Mouse (Mus musculus): ENCODE measurements around the gene Gm49378. TPM values are rescaled to one million over a fixed set of nuclear protein-coding genes. Genes with fewer than 3 reads are reported as not detected.

The Gm49378 gene
- total RNA-seq (2014; fragmentation: Nextera tagmentation): 4.9 and 11.6 TPM in 2 replicates
- total RNA-seq (2017): 3.5 and 3.7 TPM in 2 replicates

DNA sequence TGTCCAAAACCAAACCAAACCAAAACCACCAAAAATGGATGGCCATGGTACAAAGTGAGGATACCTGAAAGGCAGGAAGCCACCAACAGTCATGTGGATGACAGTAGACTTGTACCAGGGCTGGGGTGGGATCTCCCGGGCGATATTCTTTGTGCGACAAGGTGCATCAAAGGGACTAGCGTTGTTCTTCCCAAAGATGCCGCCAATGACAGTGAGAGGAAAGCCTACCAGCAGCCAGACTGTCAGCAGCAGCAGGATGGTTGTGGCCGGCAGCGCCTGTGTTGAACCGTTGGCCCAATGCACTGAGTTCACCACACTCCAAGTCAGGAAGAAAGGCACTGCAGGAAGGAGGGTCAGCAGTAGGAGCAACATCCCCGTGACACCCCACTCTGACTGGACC is at the start of gene Gm49378:
Gm49378 (minus strand) TSS at position 101 of the 400 bp plus-strand sequence.
- ATAC-seq (replicated peaks; ENCODE audit: low FRiP score, low TSS enrichment, poor library complexity, severe bottlenecking): no peak

DNA sequence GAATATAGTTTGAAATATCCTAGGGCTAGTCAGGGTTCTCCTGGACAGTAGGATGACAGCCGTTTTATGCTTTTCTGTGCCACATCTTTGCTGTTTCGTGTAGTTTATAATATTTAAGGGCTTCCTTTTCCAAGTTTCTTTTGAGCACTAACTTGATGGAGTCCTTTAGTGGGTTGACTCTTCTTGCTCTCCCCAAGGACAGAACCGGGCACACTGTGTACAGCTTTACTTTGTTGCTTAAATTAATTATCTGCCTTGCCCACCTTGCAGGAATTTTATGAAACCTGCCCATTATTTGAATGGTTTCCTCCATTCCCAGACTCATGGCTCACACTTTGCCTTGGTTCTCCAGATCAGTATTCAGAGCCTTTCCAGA is 44.4 kb upstream of the Gm49378 start:
- ATAC-seq (replicated peaks; ENCODE audit: low FRiP score, low TSS enrichment, poor library complexity, severe bottlenecking): 0 out of 2 replicates have a peak, but pooled peaks have one; percentile 1

DNA sequence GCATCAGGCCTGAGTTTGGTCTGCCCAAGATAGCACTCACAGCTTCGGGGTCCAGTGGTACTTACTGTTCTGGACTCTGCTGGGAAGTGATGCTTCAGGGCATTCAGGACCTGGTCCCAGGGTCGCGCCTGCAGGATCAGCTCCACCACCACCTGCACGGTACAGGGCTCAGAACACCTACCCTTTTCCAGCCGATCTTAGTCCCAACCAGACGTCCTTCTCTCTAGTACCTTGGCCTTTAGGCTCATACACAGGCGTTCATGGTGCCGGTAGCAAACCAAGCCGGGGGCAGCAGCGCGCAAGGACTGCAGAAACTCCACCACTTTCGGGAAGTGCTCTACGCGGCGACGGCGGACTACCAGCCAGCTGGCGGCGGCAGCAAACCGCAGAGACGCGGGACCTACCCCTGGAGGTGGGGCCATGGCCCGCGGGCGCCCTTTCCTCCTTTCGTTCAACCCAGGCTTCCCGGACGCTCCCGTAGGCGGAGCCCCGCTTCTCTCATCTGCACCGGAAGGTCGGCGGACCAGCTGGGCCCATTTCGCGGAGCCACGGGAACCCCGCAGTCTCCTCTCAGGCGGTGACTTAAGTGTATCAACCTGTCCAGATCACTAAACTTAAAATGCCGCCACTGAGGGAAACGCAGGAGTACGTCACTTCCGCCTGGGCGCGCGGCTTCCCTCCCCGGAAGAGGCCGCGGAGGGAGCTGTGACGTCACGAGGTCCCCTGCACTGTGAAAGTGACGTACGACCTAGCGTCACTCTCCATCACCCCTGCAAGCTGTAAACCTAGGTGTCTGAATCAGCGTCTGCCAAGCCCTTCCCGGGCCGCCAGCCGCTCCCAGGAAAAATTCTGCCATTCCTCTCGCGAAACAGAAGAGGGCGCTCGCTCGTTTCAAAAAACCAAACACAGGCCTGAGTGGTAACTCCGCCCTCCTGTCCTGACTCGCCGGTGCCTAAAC is 43.7 kb upstream of the Gm49378 start, which contains the start of gene Tinf2:
Tinf2 (minus strand) TSS at position 661 of the 958 bp plus-strand sequence.
- peak; percentile 93 for ATAC-seq (replicated peaks; ENCODE audit: low FRiP score, low TSS enrichment, poor library complexity, severe bottlenecking)

DNA sequence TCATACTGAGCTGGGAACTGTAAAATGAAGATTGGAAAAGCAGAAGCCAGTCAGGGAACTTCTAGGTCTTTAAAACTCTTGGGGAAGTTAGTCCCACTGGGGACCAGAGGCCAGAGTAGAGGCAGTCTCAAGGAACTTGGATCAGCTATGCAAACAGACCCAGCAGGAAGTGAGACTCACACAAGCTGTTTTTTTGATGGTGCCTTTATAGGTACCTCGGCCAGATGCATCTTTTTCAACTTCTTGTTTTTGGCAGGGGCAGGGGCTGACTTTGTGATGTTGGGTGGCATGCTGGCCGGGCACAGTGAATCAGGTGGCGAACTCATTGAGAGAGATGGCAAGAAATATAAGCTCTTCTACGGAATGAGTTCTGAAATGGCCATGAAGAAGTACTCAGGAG is 39.9 kb upstream of the Gm49378 start:
- ATAC-seq (replicated peaks; ENCODE audit: low FRiP score, low TSS enrichment, poor library complexity, severe bottlenecking): no peak

DNA sequence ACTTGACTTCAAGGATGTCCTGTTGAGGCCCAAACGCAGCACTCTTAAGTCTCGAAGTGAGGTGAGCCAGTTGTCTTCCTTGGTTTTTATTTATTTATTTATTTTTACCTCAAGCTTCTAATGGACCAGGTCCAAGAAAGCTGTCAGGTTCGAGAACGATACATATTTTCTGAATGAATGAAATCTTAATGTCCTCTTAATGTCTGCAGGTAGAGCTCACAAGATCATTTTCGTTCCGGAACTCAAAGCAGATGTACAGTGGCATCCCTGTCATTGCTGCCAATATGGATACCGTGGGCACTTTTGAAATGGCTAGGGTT is 35.0 kb upstream of the Gm49378 start:
- ATAC-seq (replicated peaks; ENCODE audit: low FRiP score, low TSS enrichment, poor library complexity, severe bottlenecking): no peak

DNA sequence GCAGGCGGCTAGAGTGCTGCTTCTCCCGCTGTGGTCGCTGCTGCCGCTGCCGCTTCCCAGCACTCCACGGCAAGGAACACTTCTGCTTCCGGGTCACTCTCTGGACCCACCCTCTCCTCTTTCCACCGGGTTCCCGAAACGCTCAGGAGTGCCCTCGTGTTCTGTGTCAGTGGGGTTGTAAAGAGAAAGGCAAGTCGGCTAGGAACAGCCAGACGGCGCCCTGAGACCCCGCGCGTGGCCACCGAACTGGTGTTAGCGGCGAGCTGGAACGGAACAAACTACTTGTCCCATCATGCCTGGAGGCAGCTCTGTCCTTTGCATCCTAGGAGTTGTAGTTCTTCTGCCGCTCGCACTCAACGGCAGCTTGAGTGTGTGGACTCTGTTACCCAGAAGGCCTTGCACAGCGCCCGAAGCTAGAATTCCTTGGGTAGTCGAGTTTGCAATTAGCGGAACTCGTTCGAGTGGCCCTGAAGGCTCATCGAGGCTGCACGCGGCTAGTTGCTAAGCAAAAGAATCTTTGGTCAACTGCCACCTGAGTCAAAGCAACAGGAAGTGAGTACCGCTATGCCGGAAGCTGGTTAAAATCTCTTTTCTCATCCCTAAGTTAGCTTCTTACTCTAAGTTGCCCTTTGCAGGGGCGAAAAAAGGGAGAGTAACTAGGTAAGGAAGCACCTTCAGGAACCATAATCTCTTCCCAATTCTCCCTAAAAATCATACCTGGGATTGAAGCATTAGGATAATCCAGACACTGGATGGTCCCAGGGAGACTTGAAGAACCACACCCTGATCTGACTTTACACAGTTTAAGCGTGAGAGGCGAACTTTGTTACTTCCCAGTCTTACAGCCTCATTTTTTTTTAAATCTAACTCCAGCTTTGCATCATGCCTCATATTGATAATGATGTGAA is 34.4 kb upstream of the Gm49378 start, which contains the start of the genes Gmpr2 and Nedd8:
Gmpr2 (plus strand) TSS at position 109 of the 908 bp plus-strand sequence.
Nedd8 (minus strand) TSS at position 292 of the 908 bp plus-strand sequence.
- ATAC-seq (replicated peaks; ENCODE audit: low FRiP score, low TSS enrichment, poor library complexity, severe bottlenecking): peak; percentile 99

DNA sequence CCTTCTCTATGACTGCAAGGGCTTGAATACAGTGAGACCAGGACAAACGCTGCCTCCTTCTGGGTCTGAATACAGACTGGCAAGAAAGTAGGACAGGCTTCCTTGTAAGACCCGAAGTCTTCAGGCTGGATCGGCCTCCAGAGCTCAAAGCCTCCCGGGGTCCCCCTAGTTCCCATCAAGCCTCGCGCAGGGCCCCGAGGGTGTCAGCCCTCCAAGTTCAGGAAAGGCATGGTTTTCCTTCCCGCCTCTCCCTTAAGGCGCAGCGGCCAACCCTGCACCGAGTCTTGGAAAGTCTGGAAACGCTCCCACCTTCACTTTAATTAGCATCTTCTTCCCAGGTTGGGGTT is 33.8 kb upstream of the Gm49378 start:
- ATAC-seq (replicated peaks; ENCODE audit: low FRiP score, low TSS enrichment, poor library complexity, severe bottlenecking): peak; percentile 27

DNA sequence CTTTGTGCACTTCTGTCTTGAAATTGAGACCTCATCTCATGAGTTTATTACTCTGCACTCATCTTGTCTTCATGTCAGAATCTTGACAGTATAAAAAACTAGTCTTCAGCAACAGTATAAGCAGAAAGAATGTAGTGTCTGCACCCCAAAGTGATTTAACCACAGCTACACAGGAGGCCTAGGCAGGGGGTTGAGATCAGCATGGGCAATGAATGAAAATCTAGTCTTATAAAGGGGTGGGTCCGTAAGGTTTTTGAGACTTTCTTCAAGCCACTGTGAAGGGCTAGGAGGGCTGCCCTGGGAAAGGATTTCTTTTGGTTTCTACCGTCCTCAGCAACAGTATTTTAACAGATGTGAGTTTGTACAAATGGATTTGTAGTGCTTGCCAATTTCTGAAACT is 22.9 kb upstream of the Gm49378 start:
- no peak for ATAC-seq (replicated peaks; ENCODE audit: low FRiP score, low TSS enrichment, poor library complexity, severe bottlenecking)

DNA sequence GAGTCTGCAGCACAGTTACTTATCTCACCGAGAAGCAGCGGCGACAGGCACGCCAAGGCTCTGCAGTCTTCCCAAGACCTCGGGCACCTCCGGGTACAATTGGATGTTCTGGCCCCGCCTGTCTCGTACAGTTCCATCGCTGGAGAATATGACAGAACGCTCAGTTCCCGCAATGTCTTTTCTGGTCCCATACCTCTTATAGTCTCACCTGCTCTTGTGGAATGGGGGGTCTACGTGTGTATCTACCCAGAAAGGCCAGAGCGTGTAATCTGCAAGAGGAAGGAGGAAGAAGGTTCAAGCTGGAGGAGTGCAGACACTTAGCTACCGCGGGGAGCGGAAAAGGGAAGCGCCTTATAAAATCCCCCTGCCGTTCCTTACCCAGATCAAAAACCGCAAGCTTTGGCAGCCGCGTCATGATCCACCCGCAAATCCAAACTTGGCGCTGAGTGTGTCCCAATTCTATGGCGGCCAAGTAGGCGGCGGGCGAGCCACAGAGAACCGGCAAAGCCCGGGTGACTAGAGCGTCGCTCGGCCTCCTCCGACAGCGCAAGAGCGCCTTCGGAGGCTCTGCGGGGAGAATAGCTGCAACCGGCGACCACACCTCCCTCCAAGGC is 22.4 kb upstream of the Gm49378 start, which contains the start of gene Mdp1:
Mdp1 (minus strand) TSS at position 549 of the 614 bp plus-strand sequence.
- ATAC-seq (replicated peaks; ENCODE audit: low FRiP score, low TSS enrichment, poor library complexity, severe bottlenecking): peak; percentile 99

DNA sequence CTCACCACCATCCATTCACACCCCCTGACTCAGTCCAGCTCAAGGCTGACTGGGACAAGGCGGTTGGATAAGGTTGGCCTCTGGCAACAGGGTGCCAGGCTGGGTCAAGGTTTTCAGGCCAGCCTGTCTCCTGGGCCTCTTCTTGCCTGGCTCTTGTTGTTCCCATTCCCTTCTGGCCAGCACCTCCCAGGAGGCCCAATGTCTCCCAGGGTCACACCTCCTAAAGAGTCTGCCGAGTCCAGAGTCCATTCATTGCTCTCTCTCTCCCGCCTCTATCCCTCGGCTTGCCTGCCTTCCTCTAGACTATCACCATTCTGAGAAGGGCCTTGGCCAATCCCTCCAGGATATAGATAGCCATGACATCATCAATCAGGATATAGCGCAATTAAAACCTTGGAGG is 20.3 kb upstream of the Gm49378 start:
- no peak for ATAC-seq (replicated peaks; ENCODE audit: low FRiP score, low TSS enrichment, poor library complexity, severe bottlenecking)

DNA sequence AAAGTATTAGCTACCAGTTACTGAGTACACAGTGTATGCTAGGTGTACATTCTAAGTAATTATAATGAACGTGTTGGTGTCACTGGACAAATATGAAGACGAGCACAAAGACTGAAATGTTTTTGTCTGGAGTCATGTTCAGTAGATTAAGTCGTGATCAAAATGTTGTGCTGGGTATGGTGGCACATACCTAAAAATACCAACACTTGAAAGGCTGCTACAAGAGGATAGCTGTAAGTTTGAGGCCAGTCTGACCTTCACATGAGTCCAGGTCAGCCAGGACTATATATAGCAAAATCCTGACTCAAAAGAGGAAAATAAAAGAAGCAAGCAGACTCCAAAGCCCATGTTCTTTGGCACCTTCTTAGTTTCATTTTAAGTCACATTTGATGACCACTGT is 19.2 kb upstream of the Gm49378 start:
- no peak for ATAC-seq (replicated peaks; ENCODE audit: low FRiP score, low TSS enrichment, poor library complexity, severe bottlenecking)

DNA sequence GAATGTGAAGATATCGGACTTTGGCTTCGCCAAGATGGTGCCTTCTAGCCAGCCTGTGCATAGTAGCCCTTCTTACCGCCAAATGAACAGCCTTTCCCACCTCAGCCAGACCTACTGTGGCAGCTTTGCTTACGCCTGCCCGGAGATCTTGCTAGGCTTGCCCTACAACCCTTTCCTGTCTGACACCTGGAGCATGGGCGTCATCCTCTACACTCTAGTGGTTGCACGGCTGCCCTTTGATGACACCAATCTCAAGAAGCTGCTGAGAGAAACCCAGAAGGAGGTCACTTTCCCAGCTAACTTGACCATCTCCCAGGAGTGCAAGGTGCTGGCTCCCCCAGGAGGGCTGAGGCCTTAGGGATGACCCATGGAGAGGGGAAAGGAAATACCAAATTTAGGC is 13.8 kb upstream of the Gm49378 start:
- no peak for ATAC-seq (replicated peaks; ENCODE audit: low FRiP score, low TSS enrichment, poor library complexity, severe bottlenecking)

DNA sequence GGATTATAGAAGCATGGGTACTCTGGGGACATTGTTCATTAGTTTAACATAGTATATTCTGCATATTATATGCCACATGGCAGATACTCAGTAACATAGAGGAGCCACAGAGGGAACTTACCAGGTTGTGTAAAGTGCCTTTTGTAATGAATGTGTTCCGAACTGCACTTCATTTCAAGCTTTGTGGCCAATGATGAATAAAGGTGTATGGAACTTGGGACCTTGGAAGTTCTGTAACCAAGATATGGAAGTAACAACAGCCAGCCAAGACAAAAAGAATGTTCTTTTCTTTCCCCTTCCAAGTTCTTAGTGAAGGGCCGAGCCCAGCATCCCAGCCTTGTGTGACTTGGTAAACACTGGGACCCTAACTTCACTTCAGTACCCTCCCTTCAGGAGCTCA is 12.2 kb upstream of the Gm49378 start, which contains the start of gene Tssk4:
Tssk4 (plus strand) TSS at position 301 of the 400 bp plus-strand sequence.
- no peak for ATAC-seq (replicated peaks; ENCODE audit: low FRiP score, low TSS enrichment, poor library complexity, severe bottlenecking)

DNA sequence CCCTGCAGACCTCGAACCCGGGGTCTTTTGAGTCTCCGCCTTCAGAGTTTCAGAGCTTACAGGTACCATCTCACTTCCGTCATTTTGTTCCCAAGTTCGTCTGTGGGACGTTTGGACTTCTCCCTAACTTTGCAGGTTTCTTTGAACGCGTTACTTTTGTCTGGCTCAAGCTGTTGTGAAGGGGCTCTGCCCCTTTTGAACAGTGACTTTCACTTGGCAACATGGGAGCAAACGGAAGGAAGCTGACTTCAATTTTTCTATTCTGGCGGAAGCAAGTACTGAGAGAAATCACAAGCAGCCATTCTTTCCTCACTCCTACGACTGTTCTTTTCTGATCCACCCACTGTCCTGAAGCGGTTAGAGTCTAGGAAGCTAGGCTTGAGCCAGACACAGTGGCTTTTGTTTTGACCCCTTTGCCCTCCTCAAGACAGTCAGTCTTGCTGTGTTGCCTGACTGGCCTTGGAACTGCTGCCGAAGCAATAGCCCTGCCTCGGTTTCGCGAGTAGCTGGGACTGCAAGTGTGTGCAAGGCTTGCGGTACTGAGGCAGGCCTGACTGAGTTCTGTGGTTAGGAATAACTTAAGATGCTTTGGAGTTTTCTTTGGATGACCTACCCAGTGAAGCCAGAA is 6.7 kb upstream of the Gm49378 start:
- ATAC-seq (replicated peaks; ENCODE audit: low FRiP score, low TSS enrichment, poor library complexity, severe bottlenecking): no peak

DNA sequence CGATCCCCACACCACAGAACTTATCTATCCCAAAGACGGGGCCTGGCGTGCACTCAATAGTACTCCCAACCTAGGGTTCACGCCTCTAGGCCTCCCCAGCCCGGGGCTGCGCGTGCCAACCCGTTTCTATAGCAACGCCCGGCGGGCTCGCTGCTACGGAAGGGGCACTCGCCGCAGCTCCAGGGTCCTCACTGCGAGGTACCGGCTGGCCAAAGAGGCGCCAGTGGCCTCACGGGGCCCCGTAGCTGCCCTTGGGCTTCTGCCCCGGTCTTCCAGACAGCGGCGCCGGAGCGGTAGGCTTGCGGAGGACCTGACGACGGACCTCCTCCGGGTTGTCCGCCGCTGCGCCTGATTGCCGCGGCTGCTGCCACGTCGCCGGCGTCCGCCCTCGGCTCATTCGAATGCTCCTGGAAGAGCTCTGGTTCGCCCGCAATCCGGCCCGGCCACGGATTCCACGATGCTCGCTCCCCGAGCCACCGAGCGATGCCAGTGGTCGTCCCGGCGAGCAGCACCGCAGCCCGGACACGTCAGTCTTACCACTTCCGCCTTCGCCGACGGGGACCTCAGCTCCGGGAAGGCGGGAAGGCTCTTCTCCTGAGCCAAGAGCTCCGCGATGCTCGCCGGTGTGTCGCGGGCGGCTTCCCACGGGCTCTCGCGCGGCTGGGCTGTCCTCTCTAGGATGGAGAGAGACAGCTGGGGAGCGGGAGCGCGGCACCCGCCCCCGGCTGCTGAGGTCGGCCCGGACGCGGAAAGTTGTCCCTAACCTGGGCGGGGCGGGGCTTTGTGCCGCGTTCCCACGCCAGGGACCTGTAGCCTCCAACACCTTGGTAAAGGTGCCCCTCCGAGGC is 5.6 kb upstream of the Gm49378 start, which contains the start of gene Tm9sf1:
Tm9sf1 (minus strand) TSS at position 747 of the 848 bp plus-strand sequence.
- ATAC-seq (replicated peaks; ENCODE audit: low FRiP score, low TSS enrichment, poor library complexity, severe bottlenecking): peak; percentile 70

DNA sequence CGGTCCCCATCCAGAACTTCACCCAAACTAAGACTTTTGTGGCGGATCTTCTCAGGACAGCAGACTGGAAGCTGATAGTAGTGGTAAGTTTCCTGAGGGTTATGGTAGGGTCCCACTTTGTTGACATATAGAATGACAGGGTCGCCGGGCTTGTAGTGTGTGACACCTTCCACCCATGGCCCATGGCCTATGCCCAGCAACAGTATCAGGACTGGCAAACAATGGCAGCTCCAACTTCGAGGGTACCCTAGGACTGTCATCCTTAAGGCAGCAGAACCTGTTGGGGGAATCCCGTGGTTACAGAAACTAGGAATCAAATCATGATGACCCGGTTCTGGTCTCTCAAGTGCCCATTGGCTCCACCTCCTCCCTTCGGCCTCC is 5.0 kb upstream of the Gm49378 start:
- ATAC-seq (replicated peaks; ENCODE audit: low FRiP score, low TSS enrichment, poor library complexity, severe bottlenecking): peak; percentile 26; the same call in 1 of the 2 replicates

DNA sequence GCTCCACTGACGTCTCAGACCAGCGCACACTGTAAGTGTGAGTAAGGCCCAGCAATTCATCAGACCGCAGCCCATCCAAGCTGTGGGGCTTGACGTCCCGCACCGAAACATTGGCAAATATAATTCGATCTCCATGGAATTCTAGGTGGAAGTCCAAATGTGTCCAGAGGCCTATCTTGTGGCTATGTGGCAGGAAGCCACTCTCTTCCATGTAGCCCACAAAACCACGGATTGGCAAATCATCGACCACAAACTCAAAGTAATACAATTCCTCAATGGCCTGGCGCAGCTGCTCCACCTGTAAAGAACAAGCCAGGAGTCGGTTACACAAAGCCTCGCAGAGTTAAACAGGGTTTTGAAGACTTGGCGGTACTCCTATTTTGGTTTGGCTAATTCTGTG is 3.6 kb upstream of the Gm49378 start:
- ATAC-seq (replicated peaks; ENCODE audit: low FRiP score, low TSS enrichment, poor library complexity, severe bottlenecking): no peak

DNA sequence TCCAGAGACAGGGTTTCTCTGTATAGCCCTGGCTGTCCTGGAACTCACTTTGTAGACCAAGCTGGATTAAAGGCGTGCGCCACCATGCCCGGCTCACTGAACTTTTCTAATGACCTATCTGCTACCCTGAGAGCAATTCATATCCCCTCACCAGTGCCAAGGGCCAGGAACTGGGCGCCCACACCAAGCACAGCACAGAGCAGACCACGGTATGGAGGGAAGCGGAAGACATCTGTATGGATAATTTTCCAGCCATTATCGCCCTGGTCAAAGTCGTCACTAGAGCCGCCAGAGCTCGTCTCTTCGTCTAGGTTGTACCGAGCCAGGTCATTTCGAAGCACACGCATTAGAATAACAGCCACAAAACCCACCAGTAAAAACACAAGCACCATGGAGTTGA is 3.1 kb upstream of the Gm49378 start:
- no peak for ATAC-seq (replicated peaks; ENCODE audit: low FRiP score, low TSS enrichment, poor library complexity, severe bottlenecking)
